In genomic region chr3:122471017-122471721, GRCm38 (mm10) we compare ENCODE assay signal across 9 mouse cellular contexts.
DNase-seq lines count a peak whose midpoint lies in the region; ATAC-seq and TF ChIP-seq lines count a peak whose summit lies in the region.
"Had no signal": no experiment of that assay in that cellular context is flagged by ENCODE, and none has a peak within 500 bp of the region (broad histone marks: within the 10 kb centered on the region; RNA-seq: fewer than 3 reads in every experiment).

No protein-coding gene starts in this region.

- H3K36me3 ChIP-seq in midbrain, embryonic 10.5 days = peaks cover 3% of the 10 kb centered on the region; the same call in 1 of the 2 replicates
- no peaks in the 10 kb centered on the region for H3K36me3 ChIP-seq in midbrain, embryonic 16.5 days (ENCODE audit: control insufficient read depth, insufficient read depth, low read length)
- H3K36me3 ChIP-seq in intestine, embryonic 16.5 days (ENCODE audit: control insufficient read depth, insufficient read depth, low read length) = no peaks in the 10 kb centered on the region
- no peaks in the 10 kb centered on the region for H3K36me3 ChIP-seq in stomach, postnatal 0 days (ENCODE audit: control insufficient read depth, insufficient read depth, low read length)

- no peak for DNase-seq in midbrain, embryonic 10.5 days (ENCODE audit: low spot score)
- peak; percentile 72 to 77 for DNase-seq in adrenal gland, postnatal 36 days
- DNase-seq in stomach, postnatal 0 days (ENCODE audit: low spot score) = peak; percentile 51
- DNase-seq in gastrocnemius, adult 2 months = no peak
- DNase-seq in gastrocnemius, postnatal 14 days = no peak
- DNase-seq: kidney, adult 2 months; lung, embryonic 14.5 days had no signal

- H3K4me3 ChIP-seq in midbrain, embryonic 10.5 days = no peak overlapping the region
- H3K4me3 ChIP-seq in midbrain, embryonic 16.5 days (ENCODE audit: low read depth, low read length) = no peak overlapping the region
- no peak overlapping the region for H3K4me3 ChIP-seq in intestine, embryonic 16.5 days (ENCODE audit: low read length)
- no peak overlapping the region for H3K4me3 ChIP-seq in stomach, postnatal 0 days (ENCODE audit: low read depth, low read length)
- no peak overlapping the region for H3K4me3 ChIP-seq in gastrocnemius, adult 2 months

- H3K27ac ChIP-seq in midbrain, embryonic 10.5 days (replicated peaks) = 0 out of 2 replicates have a peak overlapping the region, but pooled peaks have one; percentile 33
- no peak overlapping the region for H3K27ac ChIP-seq in midbrain, embryonic 16.5 days (ENCODE audit: low read length)
- H3K27ac ChIP-seq in intestine, embryonic 16.5 days (ENCODE audit: low read length) = peak overlapping the region; percentile 83
- H3K27ac ChIP-seq in stomach, postnatal 0 days (replicated peaks) = peak overlapping the region; percentile 72
- H3K27ac ChIP-seq in gastrocnemius, adult 2 months = no peak overlapping the region

- no peak for ATAC-seq in midbrain, embryonic 16.5 days
- ATAC-seq in intestine, embryonic 16.5 days = peak; percentile 24
- ATAC-seq in stomach, postnatal 0 days (ENCODE audit: low FRiP score, low TSS enrichment) = peak; percentile 28

- intact Hi-C loops in gastrocnemius, adult 2 months (cut with DNase I) = no loop called here
- intact Hi-C loops in gastrocnemius, postnatal 14 days (cut with DNase I; ENCODE audit: low total_unique reads) = no loop called here

- no peaks in the 10 kb centered on the region for H3K9me3 ChIP-seq in midbrain, embryonic 10.5 days (replicated peaks)
- no peaks in the 10 kb centered on the region for H3K9me3 ChIP-seq in midbrain, embryonic 16.5 days (replicated peaks; ENCODE audit: control insufficient read depth, low read length, poor library complexity, severe bottlenecking)
- no peaks in the 10 kb centered on the region for H3K9me3 ChIP-seq in intestine, embryonic 16.5 days (ENCODE audit: control insufficient read depth, low read length)
- no peaks in the 10 kb centered on the region for H3K9me3 ChIP-seq in stomach, postnatal 0 days (ENCODE audit: control insufficient read depth, low read length)

- H3K4me2 ChIP-seq in midbrain, embryonic 16.5 days (ENCODE audit: low read length) = no peak overlapping the region
- H3K4me2 ChIP-seq in intestine, embryonic 16.5 days (ENCODE audit: low read depth, low read length) = no peak overlapping the region
- no peak overlapping the region for H3K4me2 ChIP-seq in stomach, postnatal 0 days (replicated peaks; ENCODE audit: low read depth)
- H3K4me2 ChIP-seq: lung, embryonic 14.5 days had no signal

- H3K4me1 ChIP-seq in midbrain, embryonic 10.5 days = peaks cover 40% of the 10 kb centered on the region
- peaks cover 15% of the 10 kb centered on the region for H3K4me1 ChIP-seq in midbrain, embryonic 16.5 days (ENCODE audit: control insufficient read depth, insufficient read depth, low read length)
- peaks cover 58% of the 10 kb centered on the region for H3K4me1 ChIP-seq in intestine, embryonic 16.5 days (ENCODE audit: control insufficient read depth, insufficient read depth, low read length)
- peaks cover 3% of the 10 kb centered on the region; the same call in 1 of the 2 replicates for H3K4me1 ChIP-seq in stomach, postnatal 0 days (replicated peaks; ENCODE audit: control insufficient read depth, insufficient read depth)

- no peak overlapping the region for H3K9ac ChIP-seq in midbrain, embryonic 16.5 days (ENCODE audit: low read depth, low read length)
- 0 out of 2 replicates have a peak overlapping the region, but pooled peaks have one; percentile 13 for H3K9ac ChIP-seq in intestine, embryonic 16.5 days (ENCODE audit: low read depth, low read length)
- H3K9ac ChIP-seq in stomach, postnatal 0 days (ENCODE audit: low read length) = no peak overlapping the region
- H3K9ac ChIP-seq: lung, embryonic 14.5 days had no signal

- no peaks in the 10 kb centered on the region for H3K27me3 ChIP-seq in midbrain, embryonic 10.5 days (ENCODE audit: low read depth, poor library complexity, severe bottlenecking)
- H3K27me3 ChIP-seq in midbrain, embryonic 16.5 days (ENCODE audit: control insufficient read depth, insufficient read depth, low read depth, low read length) = no peaks in the 10 kb centered on the region
- H3K27me3 ChIP-seq in intestine, embryonic 16.5 days (replicated peaks; ENCODE audit: control insufficient read depth, insufficient read depth, low read length) = no peaks in the 10 kb centered on the region
- no peaks in the 10 kb centered on the region for H3K27me3 ChIP-seq in stomach, postnatal 0 days (ENCODE audit: control insufficient read depth, insufficient read depth, low read length)

- TF ChIP-seq CTCF in stomach, postnatal 0 days (IDR thresholded peaks at IDR 0.05; ENCODE audit: low read depth) = no peak
- no peak for TF ChIP-seq CTCF in gastrocnemius, adult 2 months (IDR thresholded peaks at IDR 0.05)

- WGBS in midbrain, embryonic 10.5 days = 79% methylated on average over 12 of the region's 12 CpGs
- 73% methylated on average over 12 of the region's 12 CpGs for WGBS in midbrain, embryonic 16.5 days
- WGBS in intestine, embryonic 16.5 days = 49% methylated on average over 12 of the region's 12 CpGs
- WGBS in stomach, postnatal 0 days = 53% methylated on average over 12 of the region's 12 CpGs

- TF ChIP-seq EP300 in stomach, postnatal 0 days (optimal IDR thresholded peaks at IDR 0.05) = no peak

Comparison
In these comparisons a context has a peak if more than half of its experiments do, and no peak if none do; other contexts are left out.
1. H3K27ac ChIP-seq: peak in midbrain, embryonic 10.5 days (single experiment), intestine, embryonic 16.5 days (single experiment) and stomach, postnatal 0 days (single experiment); none in midbrain, embryonic 16.5 days (single experiment) and gastrocnemius, adult 2 months (single experiment).
2. DNase-seq: peak in adrenal gland, postnatal 36 days (2 of 2) and stomach, postnatal 0 days (single experiment); none in midbrain, embryonic 10.5 days (single experiment), gastrocnemius, adult 2 months (single experiment) and gastrocnemius, postnatal 14 days (single experiment).